Mouse (Mus musculus): ENCODE measurements around the gene Otulin.

GRCm38 (mm10) chr15:27508169-27508568 lies 122.3 kb downstream of the Otulin start:
- TF ChIP-seq CTCF (IDR thresholded peaks at IDR 0.05; ENCODE audit: low read depth, low read length) (no peak), GATA1 (IDR thresholded peaks at IDR 0.05; ENCODE audit: borderline replicate concordance, low read length) (no peak), GATA2 (IDR thresholded peaks at IDR 0.05; ENCODE audit: borderline replicate concordance, low read depth, low read length) (no peak)

Data from G1E (cell line).